Mouse (Mus musculus) thymus, adult 2 months (tissue): ENCODE measurements at regions not wholly inside any gene's neighbourhood (a gene's known extent, or its start where the extent isn't known, plus 50 kb on each side); places are given as distances from the start of the nearest gene placed in this dataset.

Source experiments
- CTCF ChIP-seq: fragments of 200-500 bp; IDR thresholded peaks from 2 replicates; pipeline ENCODE4 v1.5.1; 2012; ENCODE audit warnings: mild to moderate bottlenecking, control low read depth, low read length, moderate library complexity, borderline replicate concordance; ENCODE audit not compliant: control insufficient read depth, poor library complexity, insufficient read depth; ENCODE audit errors: extremely low read depth
- POLR2A ChIP-seq: fragments of 200-500 bp; IDR thresholded peaks from 2 replicates; pipeline ENCODE4 v1.6.1; 2012; ENCODE audit warnings: mild to moderate bottlenecking, low read length, control low read depth, moderate library complexity; ENCODE audit not compliant: control insufficient read depth, poor library complexity, insufficient read depth; ENCODE audit errors: extremely low read depth

DNA sequence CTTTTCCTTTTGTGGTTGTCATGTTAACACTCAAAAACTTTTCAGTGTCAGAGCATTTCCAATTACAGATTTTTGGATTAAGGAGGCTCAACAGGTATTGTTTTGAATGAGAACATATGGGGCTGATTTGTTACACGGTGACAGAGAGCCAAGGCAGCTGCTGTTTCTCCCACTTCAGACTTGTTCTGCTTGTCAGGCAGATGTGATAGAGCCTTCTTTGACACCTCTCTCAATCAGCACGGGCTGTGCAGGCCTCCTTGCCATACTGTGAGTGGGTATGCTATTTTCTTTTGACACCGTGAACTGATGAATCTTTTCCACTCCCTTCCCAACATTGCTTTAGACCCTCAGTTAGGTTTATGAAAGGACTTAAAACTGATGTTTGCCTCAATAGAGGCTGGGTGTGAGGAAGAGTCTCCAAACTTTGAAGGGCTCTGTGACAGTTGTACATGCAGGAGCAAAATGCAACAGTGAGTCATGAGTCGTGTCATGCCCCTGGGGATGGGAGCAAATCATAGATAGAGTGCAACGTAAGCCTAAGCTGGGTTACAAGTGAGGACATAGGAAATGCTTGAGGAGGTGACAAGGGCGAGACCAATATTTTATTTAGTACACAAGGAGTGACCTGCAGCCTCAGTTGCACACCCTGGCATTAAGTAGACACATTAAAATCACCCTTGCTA, 317.4 kb downstream of the Ccser2 start:
- no peak for TF ChIP-seq CTCF
- no peak for TF ChIP-seq POLR2A
